Mouse (Mus musculus) C2C12 (cell line): ENCODE data around the gene Slc19a3.

Source experiments
- CTCF ChIP-seq: IDR thresholded peaks from one replicate; pipeline ENCODE4 v1.5.1; 2011; ENCODE audit not compliant: control insufficient read depth, insufficient read depth, insufficient read length
- MAX ChIP-seq: IDR thresholded peaks from one replicate; pipeline ENCODE4 v1.6.1; 2011; ENCODE audit warnings: mild to moderate bottlenecking, control low read depth

DNA sequence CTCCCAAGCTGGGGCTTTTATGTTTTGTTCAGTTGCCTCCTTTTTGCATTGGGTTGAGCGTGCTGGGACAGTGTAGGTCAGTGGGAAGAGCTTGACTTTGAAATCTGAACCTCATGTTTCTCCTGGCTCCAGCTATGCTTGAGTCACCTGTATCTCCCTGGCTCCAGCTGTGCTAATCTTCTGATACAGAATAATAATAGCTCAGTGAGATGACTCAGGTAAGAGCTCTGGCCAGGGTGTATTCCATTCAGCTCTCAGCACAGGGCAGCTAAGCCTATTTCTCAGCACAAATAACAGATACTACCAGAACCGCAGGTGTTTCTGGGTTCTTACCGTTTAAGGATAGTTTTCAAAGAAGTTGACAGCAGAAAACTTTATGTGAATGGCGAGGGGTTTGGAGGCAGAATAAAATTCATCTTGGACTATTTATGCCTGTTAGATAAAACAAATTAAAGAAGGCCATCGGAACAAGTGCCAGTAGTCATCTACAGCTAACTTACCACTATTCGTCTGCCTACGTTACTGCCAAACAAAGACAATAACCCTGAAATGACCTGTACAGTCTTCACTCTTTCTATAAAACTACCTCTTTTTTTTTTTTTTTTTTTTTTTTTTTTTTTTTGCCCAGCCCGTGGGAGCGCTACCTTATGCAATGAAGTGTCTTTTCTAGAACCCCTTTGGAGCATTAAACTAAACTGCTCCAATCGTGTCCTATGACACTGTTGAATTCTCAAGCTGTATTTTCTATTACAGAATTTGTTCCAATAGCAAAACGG is 1.2 kb downstream of the Slc19a3 start:
- no peak for TF ChIP-seq MAX
- TF ChIP-seq CTCF, result no peak
